Mouse (Mus musculus) lung, postnatal 25 days (tissue): Measurements from ENCODE around the gene Aff3.

Experiments used
- DNase-seq: peaks from one replicate; pipeline ENCODE4 v3.0.0; 2022; ENCODE audit warnings: low spot score

The Aff3 gene

DNA sequence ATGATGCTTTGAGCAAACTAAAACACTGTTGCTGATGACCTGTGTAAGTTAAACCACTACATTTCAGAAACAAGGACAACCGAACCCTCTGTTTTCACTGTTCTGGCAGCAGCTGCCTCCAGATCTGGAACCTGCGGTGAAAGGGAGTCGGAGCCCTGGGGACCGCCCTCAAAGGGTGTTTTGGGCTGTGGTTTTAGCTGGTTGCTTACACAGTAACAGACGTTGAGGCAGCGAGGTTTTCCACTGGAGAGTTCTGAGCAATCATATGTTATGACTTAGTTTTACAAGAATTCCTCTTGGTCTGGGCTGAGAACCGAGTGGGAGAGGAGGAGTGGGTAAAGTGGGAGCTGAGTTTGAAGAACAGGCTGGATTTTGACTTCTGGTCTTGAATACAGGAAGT lies 7.1 kb downstream of the Aff3 start:
- DNase-seq: no peak

DNA sequence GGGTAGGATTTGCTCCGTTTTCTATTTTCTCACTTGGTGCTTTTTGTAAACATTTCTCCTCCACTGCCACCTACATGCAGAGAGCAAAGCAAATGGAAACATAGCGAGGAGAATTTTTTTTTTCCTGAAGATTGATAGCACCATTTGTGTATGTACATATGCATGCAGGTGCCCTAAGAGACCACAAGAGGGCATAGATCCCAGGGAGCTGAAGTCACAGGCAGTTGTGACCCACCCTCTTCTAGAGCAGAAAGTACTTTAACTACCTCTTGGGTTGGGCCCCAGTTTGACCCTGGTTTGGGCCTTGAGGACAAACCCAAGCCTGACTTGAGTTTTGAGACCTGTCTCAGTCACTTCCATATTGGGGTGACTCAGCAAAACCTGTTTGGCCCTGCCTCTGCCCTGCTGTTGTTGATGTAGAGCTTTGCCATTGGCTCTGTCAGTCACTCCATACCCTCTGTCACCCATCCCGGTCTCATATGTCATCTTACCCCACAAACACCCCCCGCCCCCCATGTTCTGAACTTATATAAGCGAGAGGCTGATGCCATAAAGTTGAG lies 9.7 kb downstream of the Aff3 start:
- DNase-seq: no peak

DNA sequence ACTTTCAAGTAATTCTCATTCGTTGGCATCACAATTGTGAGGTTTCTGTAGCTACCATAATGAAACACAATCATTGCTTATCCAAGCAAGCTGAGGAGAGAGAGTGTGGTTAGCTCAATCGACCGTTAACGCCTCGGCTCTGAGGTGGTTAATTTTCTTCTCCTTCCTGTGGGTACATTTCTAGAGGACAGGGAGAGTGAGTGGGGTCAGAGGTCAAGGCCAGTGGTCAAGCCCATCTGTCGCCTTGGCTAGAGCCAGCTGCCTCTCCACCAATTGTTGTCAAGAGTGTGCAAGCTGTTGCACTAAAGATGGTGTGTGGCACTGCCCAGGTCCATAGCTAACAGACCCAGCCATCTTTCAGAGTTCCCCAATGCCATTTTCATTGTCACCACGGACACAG lies 14.7 kb downstream of the Aff3 start:
- DNase-seq: no peak

DNA sequence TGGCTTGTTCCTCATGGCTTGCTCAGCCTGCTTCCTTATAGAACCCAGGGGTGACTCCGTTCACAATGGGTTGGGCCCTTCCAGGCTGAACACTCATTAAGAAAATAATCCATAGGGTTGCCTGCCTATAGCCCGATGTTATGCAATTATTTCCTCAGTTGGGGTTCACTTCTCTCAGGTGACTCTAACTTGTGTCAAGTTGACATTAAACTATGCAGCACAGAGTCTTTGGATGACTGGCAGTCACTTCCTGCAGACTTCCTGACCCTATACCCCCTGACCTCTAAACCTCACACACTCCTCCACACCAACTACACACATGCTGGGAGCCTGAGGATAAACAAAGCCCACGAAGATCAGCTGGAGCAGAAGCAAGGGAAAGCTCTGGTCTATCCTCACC lies 15.6 kb downstream of the Aff3 start:
- DNase-seq: no peak

DNA sequence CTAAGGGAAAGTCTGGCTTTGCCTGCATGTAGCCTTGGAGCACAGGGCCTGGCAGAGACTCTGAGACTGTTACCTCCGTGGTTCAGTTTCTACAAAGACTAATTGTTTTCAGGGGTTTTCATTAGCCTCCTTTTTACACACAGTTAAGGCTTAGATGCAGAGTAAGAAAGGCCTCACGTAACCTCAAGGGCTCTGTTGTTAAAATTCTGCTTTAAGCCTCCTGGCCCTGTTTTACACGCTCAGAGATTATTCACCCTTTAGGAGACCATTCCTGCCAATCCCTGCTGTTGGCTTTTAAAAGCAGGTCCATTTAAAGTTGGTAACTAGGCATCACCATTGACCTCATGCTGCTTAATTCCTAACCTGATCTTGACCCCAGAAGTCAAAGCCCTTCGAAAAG lies 22.5 kb downstream of the Aff3 start:
- no peak for DNase-seq

DNA sequence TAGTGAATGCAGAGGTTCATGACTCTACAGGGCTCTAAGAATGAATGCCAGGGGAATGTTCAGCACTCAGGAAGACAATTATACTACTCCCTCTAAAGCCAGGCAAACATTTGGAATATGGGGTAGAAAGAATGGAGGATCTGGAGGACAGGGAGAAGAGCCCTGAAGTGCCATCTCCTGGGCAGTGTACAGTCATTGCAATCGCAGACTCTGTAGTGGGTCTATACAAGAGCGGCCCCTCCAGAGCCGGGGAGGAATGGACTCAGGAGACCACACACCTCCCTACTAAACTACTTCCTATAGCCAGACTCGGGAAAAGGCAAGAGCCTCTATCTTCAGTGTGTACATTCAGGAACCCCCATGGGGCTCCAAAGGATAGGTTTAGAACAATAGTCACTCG lies 25.1 kb downstream of the Aff3 start:
- DNase-seq: no peak

DNA sequence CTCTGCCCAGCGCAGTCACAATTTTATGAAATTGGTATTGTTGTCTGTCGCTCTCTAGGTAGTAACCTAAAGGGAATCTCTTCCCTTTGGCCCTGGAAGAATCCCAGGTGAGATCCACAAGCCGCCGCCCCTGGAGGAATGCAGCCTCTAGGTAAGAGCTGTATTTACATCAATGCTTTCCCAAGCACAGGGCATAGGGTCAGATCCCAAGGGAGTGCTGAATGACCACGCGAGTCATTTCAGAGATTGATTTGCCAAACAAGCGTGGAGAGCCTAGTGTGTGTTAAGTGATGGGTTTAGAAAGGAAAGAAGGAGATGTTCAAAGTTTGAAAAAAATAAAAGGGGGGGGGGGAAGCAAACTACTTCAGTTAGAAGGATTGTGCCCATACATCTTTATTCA lies 29.2 kb downstream of the Aff3 start:
- no peak for DNase-seq

DNA sequence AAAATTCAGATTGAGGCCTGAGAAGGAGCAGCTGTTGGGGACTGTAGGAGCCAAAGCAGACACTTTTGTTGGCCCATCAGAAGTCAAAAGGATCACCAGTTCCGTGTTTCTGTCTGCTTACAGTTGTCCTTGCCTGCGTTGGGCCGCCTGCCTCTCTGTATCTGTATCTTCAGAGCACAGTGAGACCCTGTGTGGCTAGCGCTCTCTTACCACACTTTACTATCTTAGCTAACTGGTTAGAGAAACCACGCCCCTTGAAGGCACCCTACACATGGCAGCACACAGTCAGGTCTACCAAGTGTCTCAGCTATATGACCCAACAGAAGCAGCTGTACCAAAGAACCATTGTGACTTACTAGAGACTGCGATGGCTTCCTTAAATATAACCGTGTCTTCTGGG lies 30.7 kb downstream of the Aff3 start:
- no peak for DNase-seq

DNA sequence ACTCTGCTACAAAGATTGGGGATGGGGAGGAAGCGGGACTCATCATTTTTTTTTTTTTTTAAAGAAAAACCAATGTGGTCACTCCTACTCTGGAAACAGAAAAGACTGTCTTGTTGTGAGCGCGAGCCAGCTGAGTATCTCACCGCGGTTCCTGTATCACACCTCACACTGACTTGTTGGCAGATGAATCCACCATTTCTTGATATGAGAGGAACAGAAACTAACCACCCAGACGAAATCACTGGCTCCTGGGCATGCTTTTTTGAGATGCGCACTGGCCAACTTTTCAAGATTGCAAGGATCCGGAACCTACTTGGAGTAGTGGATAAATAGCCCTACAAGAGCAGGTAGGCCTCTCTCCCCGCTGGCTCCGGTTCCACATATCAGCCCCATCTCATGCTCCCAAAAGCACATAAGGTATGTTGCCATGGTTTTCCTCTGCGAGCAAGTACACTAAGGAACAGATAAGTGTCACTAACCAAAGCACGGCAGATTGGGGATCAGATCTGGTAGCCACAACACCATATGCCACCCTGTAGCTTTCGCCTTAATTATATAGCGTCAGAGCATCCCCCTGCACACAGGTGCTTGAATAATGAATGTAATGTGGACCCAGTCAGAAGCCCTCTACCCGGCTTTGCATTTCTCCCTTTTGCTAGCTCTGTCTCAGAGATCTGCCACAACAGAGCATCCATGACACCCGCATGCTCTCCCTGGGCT lies 32.1 kb downstream of the Aff3 start:
- DNase-seq: no peak

DNA sequence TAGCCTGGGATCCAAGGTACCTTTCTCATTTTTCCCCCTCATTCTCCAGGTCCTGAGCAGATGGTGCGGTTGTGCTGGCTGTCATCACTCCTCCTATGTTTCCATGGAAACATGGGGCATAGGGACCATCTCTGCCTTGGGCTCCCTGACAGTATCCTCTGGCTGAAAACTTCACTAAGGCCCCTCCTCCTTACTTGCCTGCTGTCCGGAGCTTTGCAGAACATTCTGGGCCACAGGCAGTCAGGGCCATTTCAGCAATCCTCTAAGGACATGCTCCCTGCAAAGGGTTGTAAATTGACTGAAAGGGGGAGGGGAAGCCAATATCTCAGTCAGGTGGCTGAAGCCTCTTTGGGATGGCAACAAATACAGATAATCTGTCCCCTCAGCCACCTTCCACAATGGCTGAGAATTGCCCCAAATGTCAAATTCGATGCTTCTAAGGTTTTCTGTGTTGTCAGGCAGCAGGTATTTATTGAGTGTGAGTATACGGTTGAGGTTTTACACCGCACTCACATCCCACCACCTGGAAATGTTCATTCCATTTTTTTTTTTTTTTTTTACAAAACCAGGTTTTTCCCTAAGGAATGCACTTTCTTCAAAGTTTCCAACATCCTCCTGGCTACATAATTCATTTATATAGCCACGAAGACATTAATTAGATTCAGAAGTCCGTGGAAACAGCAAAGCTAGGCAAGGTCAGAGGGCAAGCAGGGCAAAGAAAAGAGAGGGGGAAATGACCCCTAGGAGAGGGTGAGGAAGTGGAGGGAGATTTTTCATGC lies 33.1 kb downstream of the Aff3 start:
- no peak for DNase-seq

DNA sequence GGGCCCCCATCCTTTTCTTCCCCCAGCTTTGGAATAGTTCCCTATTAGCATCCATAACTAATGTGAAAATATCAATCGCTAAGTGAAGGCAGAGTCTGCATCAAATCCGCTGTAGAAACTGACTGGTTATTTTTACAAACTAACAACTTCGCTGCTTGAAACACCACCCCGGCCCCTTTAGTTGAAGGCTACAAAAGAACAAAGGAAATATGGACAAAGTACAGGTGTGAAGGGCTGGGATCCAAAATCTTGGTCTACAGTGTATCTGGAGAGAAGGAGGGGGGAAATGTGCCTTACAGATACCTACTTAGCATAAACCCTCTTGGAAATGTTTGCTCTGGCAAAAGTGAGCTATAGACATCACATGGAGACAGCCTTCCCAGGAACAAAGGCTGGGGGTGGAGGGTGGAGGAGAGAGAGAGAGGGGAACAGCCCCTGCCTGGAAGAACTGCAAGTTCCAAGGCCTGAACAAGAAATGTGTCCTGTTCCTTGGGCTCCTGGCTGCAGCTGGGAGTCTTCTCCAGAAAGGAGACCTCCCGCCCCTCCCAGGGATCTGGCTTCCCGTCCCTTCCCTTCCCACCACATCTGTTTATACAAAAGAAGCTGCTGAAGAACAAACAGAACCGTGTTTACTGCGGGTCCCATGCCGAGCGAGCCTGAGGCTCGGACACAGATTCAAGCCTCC lies 35.7 kb downstream of the Aff3 start:
- DNase-seq: peak; percentile 85

DNA sequence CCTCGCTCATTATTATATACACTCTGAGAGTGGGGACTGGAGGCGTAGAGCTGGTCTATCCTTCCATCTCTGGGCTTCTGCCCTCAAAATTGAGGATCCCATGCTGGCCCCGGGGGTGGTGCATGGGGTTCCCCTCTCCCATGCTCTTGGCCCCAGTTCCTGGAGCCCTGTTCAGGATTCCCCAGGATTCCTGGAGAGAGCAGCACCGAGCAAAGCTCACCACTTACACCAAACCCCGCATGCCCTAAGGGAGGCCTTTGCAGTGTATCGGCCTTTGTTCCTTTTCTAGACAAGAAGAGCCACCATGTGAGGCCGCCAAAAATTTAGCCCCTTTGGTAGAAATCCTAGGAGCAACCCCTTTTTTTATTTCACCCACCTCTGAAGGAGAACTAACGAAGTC lies 36.3 kb downstream of the Aff3 start:
- DNase-seq: no peak

DNA sequence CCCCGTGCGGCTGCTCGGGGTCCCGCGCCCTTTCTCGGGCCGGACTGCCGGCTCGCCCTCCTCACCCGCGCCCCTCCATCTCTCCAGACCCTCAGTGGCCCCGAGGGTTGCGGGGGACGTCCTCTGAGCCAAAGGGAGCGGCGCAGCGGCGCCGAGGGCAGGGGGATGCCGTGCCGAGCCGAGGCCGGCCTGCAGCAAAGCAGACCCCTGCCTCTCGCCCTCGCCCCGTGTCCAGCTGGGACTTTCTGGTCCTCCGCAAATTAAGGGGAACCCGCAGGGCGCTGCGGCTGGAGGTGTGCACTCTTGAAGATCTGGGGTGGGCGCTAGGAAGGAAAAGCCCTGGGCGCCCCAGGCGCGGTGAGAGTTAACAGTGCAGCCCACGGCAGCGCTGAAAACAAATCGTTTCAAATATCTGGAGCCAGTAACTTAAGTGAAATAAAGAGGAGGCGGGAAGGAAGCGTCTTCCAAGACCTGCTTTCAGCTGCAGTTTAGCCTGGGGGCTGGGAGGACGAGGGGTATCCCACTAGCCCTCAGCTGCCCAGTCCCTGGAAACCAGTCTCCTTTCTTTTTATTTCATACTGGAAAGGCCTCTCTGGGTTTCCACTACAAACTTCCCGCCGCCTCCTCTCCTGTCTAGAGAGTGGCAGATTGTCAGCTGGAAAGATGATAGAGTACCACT lies 36.9 kb downstream of the Aff3 start:
- no peak for DNase-seq

DNA sequence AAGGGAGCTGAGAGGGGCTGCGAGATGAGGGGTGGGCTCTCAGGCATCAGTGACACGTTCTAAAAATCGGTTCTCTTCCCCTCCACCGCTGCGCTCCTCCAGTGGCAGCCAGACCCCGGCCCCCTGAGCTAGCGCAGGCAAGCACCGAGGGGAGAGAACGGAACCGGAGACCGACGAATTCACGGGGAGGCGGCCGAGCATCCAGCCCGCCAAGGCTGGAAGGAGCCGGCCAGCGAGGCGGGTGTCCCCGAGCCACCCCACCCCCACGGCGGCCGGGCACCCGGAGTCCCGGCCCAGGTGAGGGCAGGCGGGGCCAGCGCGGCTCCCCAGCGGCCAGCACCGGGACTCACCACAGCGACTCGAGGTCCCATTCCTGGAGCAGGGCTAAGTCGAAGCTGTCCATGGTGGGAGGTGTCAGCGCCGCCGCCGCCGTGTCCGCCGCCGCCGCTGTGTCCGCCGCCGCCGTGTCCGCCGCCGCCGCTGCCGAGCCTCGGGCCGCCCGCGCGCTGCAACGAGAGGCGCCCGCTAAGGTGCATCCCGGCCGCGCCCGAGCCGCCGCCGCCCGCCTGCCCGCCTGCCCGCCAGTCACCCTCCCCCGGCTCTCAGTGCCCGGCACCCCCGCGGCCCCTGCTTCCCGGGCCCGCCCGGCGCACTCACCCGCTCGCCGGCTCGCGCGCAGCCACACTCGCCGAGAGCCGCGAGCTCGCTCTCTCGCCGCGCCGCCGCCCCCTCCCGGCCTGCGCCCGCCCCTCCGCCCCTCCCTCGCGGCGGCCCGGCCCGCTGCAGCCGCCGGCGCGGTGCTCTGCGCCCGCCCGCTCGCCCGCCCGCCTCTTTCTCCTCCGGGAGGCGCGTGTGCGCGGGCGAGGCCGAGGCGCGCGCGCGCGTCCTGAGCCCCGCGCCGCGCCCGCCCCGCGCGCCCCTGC lies 37.8 kb downstream of the Aff3 start:
- DNase-seq: peak; percentile 43

DNA sequence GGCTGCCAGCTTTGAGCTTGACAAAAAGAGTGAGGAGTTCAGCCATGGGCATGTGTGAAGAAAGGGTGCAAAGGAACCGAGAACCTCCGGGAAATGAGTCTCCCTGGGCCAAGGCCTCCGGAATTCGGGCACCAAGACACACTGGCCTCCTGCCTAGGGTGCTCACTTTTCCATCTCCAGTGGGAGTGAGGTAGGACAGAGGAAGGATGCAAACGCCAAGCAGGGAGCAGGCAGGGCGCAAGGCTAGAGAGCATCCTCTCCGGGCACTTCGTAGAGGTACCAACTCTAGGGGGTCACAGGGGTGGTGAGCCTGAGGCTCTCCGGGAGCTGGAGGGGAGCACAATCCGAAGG lies 38.4 kb downstream of the Aff3 start:
- DNase-seq: no peak

DNA sequence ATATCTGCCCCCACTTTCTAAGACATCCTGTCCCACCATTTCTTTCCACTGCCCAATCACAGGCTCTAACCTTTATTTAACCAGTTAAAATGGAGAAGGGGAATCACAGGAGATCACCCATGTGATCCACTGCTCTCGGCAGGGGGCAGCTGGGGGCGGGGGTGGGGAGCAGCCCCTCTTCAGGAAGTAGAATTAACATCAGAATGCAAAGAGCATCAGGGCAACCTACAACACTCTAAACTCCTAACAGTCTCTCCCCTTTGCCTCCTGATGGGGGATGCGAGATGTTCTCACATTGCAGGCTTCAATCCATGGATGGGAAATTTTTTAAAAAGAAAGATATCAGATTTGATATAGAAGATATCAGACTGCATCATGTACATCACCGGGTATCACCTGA lies 42.9 kb downstream of the Aff3 start:
- no peak for DNase-seq

DNA sequence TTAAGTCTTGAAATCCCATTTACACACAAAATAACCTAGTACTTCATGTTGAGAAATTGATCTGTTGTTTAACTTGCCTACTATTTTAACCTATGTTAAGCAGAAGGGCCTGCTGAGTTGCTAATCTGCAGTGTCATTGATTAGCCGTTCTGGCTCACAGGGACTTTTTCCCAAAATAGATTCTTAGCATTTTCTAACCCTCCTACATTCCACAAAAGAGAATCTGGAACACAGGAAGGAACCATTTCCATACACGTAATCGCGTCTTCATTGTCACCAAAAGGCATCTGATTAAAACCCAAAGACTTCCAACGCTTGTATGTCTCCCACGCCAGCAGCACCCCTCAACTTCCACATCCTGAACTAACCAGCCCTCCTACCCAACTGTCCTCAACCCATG lies 44.4 kb downstream of the Aff3 start:
- DNase-seq: no peak

DNA sequence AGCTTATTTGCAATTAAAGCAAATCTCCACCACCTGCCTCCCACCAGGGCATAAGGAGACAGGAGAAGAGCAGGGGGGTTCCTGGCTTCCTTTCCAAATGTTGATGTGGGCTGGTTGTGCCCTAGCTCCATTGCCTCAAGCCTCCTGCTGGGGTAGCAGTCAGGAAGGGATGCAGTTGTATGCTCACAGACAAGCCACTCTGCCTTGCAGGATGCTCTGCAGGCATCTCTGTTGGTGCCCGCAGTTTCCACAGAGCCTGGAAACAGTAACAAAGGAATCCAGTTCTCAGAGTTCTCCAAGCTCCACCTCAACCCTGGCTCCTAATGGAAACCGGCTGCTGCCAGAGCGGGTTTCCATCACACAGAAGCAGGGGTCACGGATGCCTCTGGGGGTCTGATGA lies 58.0 kb downstream of the Aff3 start:
- no peak for DNase-seq

DNA sequence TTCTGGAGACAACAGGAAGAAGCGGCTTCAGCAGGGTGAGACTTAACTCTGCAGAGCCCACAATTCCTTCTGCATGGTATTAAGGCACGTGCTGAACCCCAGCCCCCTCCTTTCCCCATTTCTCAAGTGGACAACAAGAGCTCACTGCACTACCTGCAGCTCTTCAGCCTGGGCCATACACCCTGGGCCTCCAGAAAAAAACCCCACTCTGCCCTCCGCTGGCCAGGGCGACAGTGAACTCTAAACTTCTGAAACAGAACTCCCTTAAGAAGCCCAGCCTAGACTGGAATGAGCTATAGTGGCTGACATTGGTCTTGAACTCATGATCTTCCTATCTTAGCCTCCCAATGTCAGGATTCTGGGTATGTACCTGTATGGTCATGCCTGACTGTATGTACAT lies 59.3 kb downstream of the Aff3 start:
- no peak for DNase-seq

DNA sequence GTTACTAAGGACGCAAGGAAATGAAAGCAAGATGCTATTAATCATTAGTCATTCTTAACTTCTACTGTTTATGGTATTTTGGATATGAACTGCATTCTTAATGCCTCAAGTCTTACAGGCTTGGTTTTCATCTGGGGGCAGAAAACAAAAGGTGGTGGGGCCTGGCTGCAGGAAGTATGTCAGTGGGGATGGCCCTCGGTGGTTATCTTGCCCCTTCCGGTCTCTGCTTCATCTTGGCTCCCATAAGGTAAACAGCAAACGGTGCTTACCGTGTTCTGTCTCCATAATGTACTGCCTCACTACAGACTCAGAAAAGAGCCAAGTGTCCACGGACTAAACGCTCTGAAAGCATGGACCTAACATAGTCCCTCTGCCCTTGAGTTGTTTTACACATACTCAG lies 60.1 kb downstream of the Aff3 start:
- peak; percentile 48 for DNase-seq

DNA sequence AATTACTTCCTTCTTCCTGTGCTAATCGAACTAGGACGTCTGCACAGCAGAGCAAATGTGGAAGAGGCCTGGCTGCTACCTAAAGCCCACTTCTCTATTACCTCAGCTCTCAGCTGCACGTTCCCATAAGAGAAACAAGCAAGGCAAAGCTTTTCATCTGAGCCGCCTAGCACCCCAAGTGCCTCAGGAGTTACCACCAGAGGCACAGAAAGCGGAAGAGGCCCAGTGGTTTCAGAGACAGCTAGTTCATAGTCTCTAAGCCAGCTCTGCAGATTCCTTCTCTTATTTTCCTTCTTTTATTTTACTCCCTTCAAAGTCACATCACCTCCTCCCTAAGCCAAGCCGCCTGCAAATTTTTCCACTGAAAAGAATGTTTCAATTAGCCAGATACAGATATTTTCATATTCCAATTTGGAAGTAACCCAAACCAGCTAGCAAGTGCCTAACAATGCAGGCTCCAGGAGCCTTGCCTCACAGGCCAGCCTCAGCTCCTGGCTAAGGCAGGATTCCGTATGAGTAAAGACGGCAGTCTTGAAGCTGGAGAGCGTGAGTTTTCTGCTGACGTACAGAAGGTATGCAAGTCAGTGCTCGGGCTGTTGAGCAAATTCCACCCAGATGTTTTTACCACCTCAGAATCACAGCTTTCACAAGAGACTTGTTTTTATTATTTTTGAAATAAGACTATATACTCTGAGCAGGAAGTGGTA lies 62.8 kb downstream of the Aff3 start:
- no peak for DNase-seq
